Mouse (Mus musculus) thymus, postnatal 25 days (tissue): ENCODE results near the gene Dysf.

Experiments used
- DNase-seq: peaks from one replicate; pipeline ENCODE4 v3.0.0; 2022

The Dysf gene

GRCm38 (mm10) chr6:84051032-84051431 lies 42.6 kb downstream of the Dysf start:
- DNase-seq, result no peak

- no peak for DNase-seq
Measured at GRCm38 (mm10) chr6:84053874-84054530, 45.6 kb downstream of the Dysf start.

GRCm38 (mm10) chr6:84055619-84056018 lies 47.2 kb downstream of the Dysf start:
- no peak for DNase-seq

- DNase-seq, result no peak
Measured at GRCm38 (mm10) chr6:84057216-84057615, 48.8 kb downstream of the Dysf start.

- no peak for DNase-seq
Measured at GRCm38 (mm10) chr6:84058671-84059141, 50.3 kb downstream of the Dysf start.

GRCm38 (mm10) chr6:84059771-84060414 lies 51.5 kb downstream of the Dysf start:
- DNase-seq, result no peak

- peak; percentile 52 for DNase-seq
Measured at GRCm38 (mm10) chr6:84061328-84061727, 52.9 kb downstream of the Dysf start.

- DNase-seq, result no peak
Measured at GRCm38 (mm10) chr6:84062541-84062940, 54.2 kb downstream of the Dysf start.

- DNase-seq, result no peak
Measured at GRCm38 (mm10) chr6:84068236-84068635, 59.8 kb downstream of the Dysf start.

- DNase-seq, result no peak
Measured at GRCm38 (mm10) chr6:84070251-84070650, 61.9 kb downstream of the Dysf start.

- peak; percentile 12 for DNase-seq
Measured at GRCm38 (mm10) chr6:84072574-84072973, 64.2 kb downstream of the Dysf start.

- DNase-seq, result no peak
Measured at GRCm38 (mm10) chr6:84078172-84078571, 69.8 kb downstream of the Dysf start.

- DNase-seq, result no peak
Measured at GRCm38 (mm10) chr6:84080631-84081030, 72.2 kb downstream of the Dysf start.

GRCm38 (mm10) chr6:84084757-84085156 lies 76.4 kb downstream of the Dysf start:
- no peak for DNase-seq

GRCm38 (mm10) chr6:84093473-84093872 lies 85.1 kb downstream of the Dysf start:
- DNase-seq, result peak; percentile 40

- no peak for DNase-seq
Measured at GRCm38 (mm10) chr6:84094536-84094935, 86.1 kb downstream of the Dysf start.

GRCm38 (mm10) chr6:84094998-84095397 lies 86.6 kb downstream of the Dysf start:
- DNase-seq, result peak; percentile 75

- DNase-seq, result peak; percentile 60
Measured at GRCm38 (mm10) chr6:84095882-84096281, 87.5 kb downstream of the Dysf start.

GRCm38 (mm10) chr6:84102002-84102401 lies 93.6 kb downstream of the Dysf start:
- no peak for DNase-seq

- DNase-seq, result no peak
Measured at GRCm38 (mm10) chr6:84105148-84106022, 97.0 kb downstream of the Dysf start.

GRCm38 (mm10) chr6:84106082-84106481 lies 97.7 kb downstream of the Dysf start:
- DNase-seq, result no peak

- DNase-seq, result no peak
Measured at GRCm38 (mm10) chr6:84110377-84110776, 102.0 kb downstream of the Dysf start.

GRCm38 (mm10) chr6:84111106-84111505 lies 102.7 kb downstream of the Dysf start:
- no peak for DNase-seq
